Mouse (Mus musculus): ENCODE measurements around the gene Pcp4. TPM values are rescaled to one million over a fixed set of nuclear protein-coding genes. Genes with fewer than 3 reads are reported as not detected.

The Pcp4 gene
- polyA plus RNA-seq, 1 experiment from 2014 or later: 83.8 TPM

Other genes starting within 250 kb of the Pcp4 start
- 3.8 and 4.5 TPM in 2 replicates for gene B3galt5, start 231.8 kb upstream of the Pcp4 start, polyA plus RNA-seq (2015; fragmentation: Nextera tagmentation; extraction: Ambion mirVana)
- 0.64 and 0.78 TPM in 2 replicates for gene Itgb2l, start 24.0 kb upstream of the Pcp4 start, polyA plus RNA-seq (2015; fragmentation: Nextera tagmentation; extraction: Ambion mirVana)